Mouse (Mus musculus): ENCODE results near the gene Entr1. TPM values are rescaled to one million over a fixed set of nuclear protein-coding genes. Genes with fewer than 3 reads are reported as not detected.

The Entr1 gene
- polyA plus RNA-seq, 1 experiment = not detected

DNA sequence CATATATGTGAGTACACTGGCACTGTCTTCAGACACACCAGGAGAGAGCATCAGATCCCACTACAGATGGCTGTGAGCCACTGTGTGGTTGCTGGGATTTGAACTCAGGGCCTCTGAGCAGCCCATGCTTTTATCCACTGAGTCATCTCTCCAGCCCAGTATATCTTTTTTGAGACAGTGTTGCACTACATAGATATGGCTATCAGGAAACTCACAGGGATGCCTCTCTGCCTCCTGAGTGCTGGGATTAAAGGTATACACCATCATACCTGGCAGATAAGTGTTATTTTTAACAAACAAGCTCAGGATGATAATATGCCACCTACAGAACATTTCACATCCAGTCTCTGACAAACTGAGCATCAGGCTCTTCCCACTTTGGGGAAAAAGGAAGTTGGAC, 27.9 kb upstream of the Entr1 start:
- Histone ChIP-seq H3K27ac (ENCODE audit: insufficient read depth, low read depth, low read length) (no peak overlapping the region), H3K4me1 (ENCODE audit: control insufficient read depth, insufficient read depth, low read length) (no peaks in the 10 kb centered on the region), H3K4me3 (ENCODE audit: insufficient read depth, low read depth, low read length) (no peak overlapping the region)
- no peak for TF ChIP-seq POLR2A (IDR thresholded peaks at IDR 0.05; ENCODE audit: insufficient read depth, low read depth, low read length)
- no peak for TF ChIP-seq CTCF (IDR thresholded peaks at IDR 0.05; ENCODE audit: insufficient read depth, low read depth, low read length)

DNA sequence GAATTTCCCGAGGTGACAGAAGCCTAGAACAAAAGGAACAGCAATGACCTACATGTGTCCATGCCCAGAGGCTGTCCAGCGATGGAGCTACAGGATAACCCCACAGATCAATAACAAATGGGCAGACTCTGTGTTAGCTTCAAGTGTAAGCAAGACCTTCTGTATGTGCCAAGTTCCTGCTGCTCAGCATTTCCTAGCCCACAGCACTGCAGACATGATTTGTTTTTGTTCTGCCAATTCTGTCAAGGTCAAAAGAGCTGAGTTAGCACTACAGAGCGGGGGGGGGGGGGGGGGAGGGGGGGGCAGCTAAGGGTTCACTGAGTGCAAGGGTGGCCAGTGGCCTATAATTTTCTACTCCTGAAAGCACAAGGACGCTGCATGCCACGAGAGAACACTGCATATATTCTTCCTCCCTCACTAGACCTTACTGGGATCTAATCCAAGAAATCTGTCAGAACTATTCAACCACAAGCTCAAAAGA, 21.9 kb upstream of the Entr1 start:
- TF ChIP-seq CTCF (IDR thresholded peaks at IDR 0.05; ENCODE audit: insufficient read depth, low read depth, low read length) = no peak
- no peak overlapping the region for H3K4me3 ChIP-seq (ENCODE audit: insufficient read depth, low read depth, low read length)
- H3K4me1 ChIP-seq (ENCODE audit: control insufficient read depth, insufficient read depth, low read length) = peaks cover 20% of the 10 kb centered on the region
- 35% methylated on average over 5 of the region's 5 CpGs for WGBS
- no peak overlapping the region for H3K27ac ChIP-seq (ENCODE audit: insufficient read depth, low read depth, low read length)

DNA sequence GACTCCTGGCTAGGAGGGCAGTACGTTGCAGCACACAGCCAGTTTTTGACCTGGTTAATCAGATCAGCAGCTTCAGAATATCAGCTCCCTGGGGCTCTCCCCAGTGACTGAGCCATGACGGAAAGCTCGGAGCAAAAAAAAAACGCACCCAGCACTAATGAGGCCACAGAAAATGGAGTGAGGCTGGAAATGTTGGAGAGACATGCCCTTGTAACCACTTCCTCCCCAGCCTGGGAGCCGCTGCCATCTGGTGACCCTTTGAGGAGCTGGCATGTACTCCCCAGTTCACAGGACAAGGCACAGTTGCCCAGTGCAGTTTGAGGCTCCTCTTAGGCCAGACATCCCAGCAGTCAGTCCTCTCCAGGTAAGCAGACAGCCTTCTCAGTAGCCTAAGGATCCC, 21.0 kb upstream of the Entr1 start:
- no peak overlapping the region for H3K27ac ChIP-seq (ENCODE audit: insufficient read depth, low read depth, low read length)
- 68% methylated on average over 5 of the region's 5 CpGs for WGBS
- TF ChIP-seq CTCF (IDR thresholded peaks at IDR 0.05; ENCODE audit: insufficient read depth, low read depth, low read length) = no peak
- TF ChIP-seq POLR2A (IDR thresholded peaks at IDR 0.05; ENCODE audit: insufficient read depth, low read depth, low read length) = no peak
- peaks cover 22% of the 10 kb centered on the region for H3K4me1 ChIP-seq (ENCODE audit: control insufficient read depth, insufficient read depth, low read length)
- H3K4me3 ChIP-seq (ENCODE audit: insufficient read depth, low read depth, low read length) = no peak overlapping the region

DNA sequence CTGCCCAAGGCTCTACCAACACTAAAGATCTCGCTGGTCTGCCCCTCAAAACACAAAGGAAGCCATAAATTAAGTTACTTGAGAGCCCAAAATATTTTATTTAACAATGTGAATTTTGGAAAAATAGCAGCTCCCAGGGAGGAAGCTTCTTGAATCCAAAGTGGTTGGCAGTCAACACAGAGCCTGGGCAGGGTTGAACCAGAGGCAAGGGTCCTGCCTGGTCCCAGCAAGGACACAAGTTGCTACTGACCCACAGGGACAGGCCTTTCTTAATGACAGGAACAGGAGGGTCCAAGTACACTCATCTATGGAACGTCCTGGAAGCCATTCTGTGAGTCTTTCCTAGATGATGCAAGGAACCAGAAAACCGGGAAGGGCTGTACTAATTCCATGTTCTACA, 20.2 kb upstream of the Entr1 start:
- H3K4me3 ChIP-seq (ENCODE audit: insufficient read depth, low read depth, low read length) = no peak overlapping the region
- no peak overlapping the region for H3K27ac ChIP-seq (ENCODE audit: insufficient read depth, low read depth, low read length)
- peaks cover 22% of the 10 kb centered on the region for H3K4me1 ChIP-seq (ENCODE audit: control insufficient read depth, insufficient read depth, low read length)
- WGBS = 59% methylated on average over 3 of the region's 3 CpGs
- no peak for TF ChIP-seq CTCF (IDR thresholded peaks at IDR 0.05; ENCODE audit: insufficient read depth, low read depth, low read length)

DNA sequence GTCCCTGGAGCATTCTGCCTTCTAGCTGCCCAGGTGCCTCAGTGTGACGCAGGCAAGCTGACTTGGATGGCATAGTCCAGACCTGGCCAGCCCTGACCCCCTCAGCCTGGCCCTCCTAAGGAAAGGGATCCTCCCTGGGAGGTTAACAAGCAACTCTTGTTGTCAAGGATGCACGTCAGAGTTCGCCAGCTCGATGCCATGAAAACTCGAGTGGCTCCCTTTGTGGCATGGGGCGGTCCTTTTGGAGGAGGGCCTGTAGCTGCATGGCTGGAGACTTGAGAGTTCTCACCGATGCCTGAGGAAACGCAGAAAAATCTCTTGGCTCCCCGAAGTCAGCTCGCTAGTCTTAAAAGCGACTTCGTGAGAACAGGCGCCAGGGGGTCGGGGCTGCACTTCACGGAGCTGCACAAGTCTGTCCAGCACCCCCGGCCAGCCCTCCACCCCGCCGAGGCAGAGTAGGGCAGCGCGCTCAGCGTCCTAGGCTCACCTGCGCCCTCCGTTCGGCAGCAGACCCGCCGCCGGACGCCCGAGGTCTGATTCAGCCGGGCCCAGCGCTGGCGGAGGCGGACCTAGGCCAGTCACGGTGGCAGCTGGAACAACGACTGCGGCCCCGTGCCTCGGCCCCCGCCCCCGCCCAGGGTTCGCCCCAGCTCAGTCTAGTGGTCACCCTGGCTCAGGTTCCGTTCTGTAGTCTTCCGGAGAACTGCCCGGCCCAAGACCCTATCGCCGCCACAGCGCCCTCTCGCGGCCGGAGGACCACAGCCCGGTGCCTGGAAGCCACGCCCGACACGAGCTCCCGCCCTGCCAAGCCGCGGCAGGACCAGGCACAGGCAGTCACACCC, 19.6 kb upstream of the Entr1 start, which contains the start of gene Inpp5e:
TSS of gene Inpp5e (minus strand) at position 689 of the 842 bp plus-strand sequence.
- peaks cover 23% of the 10 kb centered on the region for H3K4me1 ChIP-seq (ENCODE audit: control insufficient read depth, insufficient read depth, low read length)
- TF ChIP-seq POLR2A (IDR thresholded peaks at IDR 0.05; ENCODE audit: insufficient read depth, low read depth, low read length) (peak; percentile 19; the same call in 1 of the 2 replicates), CTCF (IDR thresholded peaks at IDR 0.05; ENCODE audit: insufficient read depth, low read depth, low read length) (peak; percentile 71)
- H3K27ac ChIP-seq (ENCODE audit: insufficient read depth, low read depth, low read length) = peak within 1 kb of the TSS; percentile 22; the same call in 1 of the 2 replicates
- under 1% methylated on average over 57 of the region's 57 CpGs for WGBS
- H3K4me3 ChIP-seq (ENCODE audit: insufficient read depth, low read depth, low read length) = peak within 1 kb of the TSS; percentile 67

DNA sequence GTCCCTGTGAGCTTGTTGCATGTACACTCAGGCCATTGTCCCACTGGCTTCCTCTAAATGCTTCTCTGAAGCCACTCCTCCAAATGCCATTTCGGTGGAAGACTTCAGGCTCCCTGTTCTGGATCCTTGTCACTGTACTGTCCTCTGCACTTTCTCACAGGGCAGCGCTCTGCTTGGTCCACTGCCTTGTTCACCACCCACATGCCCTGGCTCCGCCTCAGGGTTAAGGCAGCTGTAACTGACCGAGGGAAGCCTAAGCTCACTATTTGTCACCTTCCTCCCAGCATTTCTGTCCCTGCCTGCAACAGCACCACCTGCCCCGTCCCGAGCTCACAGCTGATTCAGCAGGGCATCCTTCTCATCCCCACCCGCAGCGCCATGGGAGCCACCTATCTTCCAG, 14.2 kb upstream of the Entr1 start:
- no peak overlapping the region for H3K4me3 ChIP-seq (ENCODE audit: insufficient read depth, low read depth, low read length)
- no peak overlapping the region for H3K27ac ChIP-seq (ENCODE audit: insufficient read depth, low read depth, low read length)
- H3K4me1 ChIP-seq (ENCODE audit: control insufficient read depth, insufficient read depth, low read length) = peaks cover 26% of the 10 kb centered on the region
- 83% methylated on average over 8 of the region's 8 CpGs for WGBS
- TF ChIP-seq CTCF (IDR thresholded peaks at IDR 0.05; ENCODE audit: insufficient read depth, low read depth, low read length) (no peak), POLR2A (IDR thresholded peaks at IDR 0.05; ENCODE audit: insufficient read depth, low read depth, low read length) (no peak)

DNA sequence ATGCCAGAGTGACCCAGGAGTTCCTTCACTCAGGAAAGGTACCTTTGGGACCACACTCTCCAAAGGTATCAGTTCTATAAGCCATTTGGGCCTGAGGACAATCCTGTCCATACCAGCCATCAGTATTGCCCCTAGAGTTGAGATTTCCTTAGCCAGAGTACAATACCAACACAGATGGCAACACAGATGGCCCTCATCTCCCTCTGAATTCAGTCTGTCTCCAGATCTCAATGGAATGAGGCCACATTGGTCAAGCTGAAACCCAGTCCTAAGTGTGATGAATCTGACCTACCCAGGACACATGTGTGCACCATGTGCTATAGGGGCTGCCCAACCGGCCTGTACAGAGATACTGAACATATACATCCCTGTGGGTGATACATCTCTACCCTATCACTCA, 13.1 kb upstream of the Entr1 start:
- 81% methylated on average over 1 of the region's 1 CpGs for WGBS
- peaks cover 16% of the 10 kb centered on the region for H3K4me1 ChIP-seq (ENCODE audit: control insufficient read depth, insufficient read depth, low read length)
- H3K27ac ChIP-seq (ENCODE audit: insufficient read depth, low read depth, low read length) = no peak overlapping the region
- H3K4me3 ChIP-seq (ENCODE audit: insufficient read depth, low read depth, low read length) = no peak overlapping the region
- no peak for TF ChIP-seq POLR2A (IDR thresholded peaks at IDR 0.05; ENCODE audit: insufficient read depth, low read depth, low read length)
- TF ChIP-seq CTCF (IDR thresholded peaks at IDR 0.05; ENCODE audit: insufficient read depth, low read depth, low read length) = no peak

DNA sequence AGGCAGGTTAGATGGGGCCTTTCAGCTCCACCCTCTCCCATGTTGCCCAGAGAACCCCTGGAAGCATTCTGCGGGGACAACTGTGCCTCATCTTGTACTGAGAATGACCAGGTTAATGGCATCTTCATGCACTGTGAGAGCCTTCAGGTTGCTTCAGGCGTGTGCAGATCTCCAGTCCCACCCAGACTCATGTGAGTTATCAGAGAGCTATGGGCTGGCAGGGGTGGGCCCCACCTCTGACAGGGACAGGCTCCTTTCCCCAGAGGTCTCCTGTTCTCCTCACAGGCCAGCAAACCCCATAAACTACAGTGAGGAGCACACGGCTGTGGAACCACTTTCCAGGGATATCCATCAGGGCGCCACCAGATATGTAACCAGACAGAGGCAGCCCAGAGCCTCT, 11.9 kb upstream of the Entr1 start:
- 90% methylated on average over 4 of the region's 4 CpGs for WGBS
- Histone ChIP-seq H3K27ac (ENCODE audit: insufficient read depth, low read depth, low read length) (no peak overlapping the region), H3K4me3 (ENCODE audit: insufficient read depth, low read depth, low read length) (no peak overlapping the region), H3K4me1 (ENCODE audit: control insufficient read depth, insufficient read depth, low read length) (peaks cover 8% of the 10 kb centered on the region)
- TF ChIP-seq POLR2A (IDR thresholded peaks at IDR 0.05; ENCODE audit: insufficient read depth, low read depth, low read length) (no peak), CTCF (IDR thresholded peaks at IDR 0.05; ENCODE audit: insufficient read depth, low read depth, low read length) (no peak)

DNA sequence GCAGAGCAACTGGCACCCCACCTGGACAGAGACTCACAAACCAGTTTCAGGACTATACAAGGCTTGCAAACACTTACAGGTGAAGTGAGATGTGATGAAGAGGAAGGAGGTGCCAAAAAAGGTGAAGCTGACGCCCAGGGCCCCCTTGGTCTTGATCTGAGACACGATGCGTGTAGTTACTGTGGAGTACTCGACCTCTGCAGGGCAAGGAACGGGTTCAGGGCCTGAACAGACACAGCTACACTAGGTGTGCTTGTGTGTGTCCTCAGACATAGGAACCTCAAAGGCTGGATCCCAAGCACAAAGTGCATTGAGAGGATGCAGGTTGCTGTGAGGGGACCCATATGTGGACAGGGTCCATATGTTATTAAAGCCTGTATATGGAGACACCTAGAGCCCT, 11.2 kb upstream of the Entr1 start:
- TF ChIP-seq CTCF (IDR thresholded peaks at IDR 0.05; ENCODE audit: insufficient read depth, low read depth, low read length) (no peak), POLR2A (IDR thresholded peaks at IDR 0.05; ENCODE audit: insufficient read depth, low read depth, low read length) (no peak)
- H3K4me1 ChIP-seq (ENCODE audit: control insufficient read depth, insufficient read depth, low read length) = peaks cover 6% of the 10 kb centered on the region
- H3K27ac ChIP-seq (ENCODE audit: insufficient read depth, low read depth, low read length) = no peak overlapping the region
- H3K4me3 ChIP-seq (ENCODE audit: insufficient read depth, low read depth, low read length) = no peak overlapping the region
- 92% methylated on average over 5 of the region's 5 CpGs for WGBS

Measured in olfactory bulb, adult 2 months (tissue).